Mouse (Mus musculus): ENCODE data around the gene Ppm1j.
A peak's percentile ranks its signal among the peaks of the same experiment; 100 is the strongest.
"Not testable (repeated sequence)": the region's sequence is repeated elsewhere in the genome, so short reads cannot be mapped to it uniquely, and the experiment has no call there.

Gene Ppm1j

GRCm38 (mm10) chr3:104780561-104781420, at the start of gene Ppm1j:
Gene Ppm1j, plus strand, starts transcription at chr3:104781056.
- DNase-seq (ENCODE audit: inconsistent age in 2 of 2, low spot score in 1 of 2) = peak; percentile 73 to 90

DNA sequence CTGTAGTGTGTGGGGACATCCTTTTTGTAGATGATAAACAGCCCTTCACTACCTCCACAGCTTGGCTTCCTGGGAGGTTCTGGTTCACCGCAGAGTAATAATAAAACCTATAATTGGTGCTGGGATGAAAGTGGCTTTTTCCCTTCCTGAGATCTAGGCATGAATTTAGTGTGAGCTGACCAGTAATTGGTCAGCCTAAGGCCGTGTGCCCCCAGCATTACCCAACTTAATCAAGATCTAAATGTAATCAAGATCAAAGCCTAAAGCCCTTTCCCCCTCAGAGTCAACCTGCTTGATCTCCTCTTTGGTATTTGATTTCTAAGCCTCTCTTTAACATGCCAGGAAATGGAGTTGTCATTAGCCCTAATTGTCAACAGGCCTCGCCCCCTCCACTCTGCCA, 47.9 kb upstream of the Ppm1j start:
- DNase-seq (ENCODE audit: inconsistent age in 2 of 2, low spot score in 1 of 2) = no peak

- DNase-seq (ENCODE audit: inconsistent age in 2 of 2, low spot score in 1 of 2) = no peak
Observed at GRCm38 (mm10) chr3:104734654-104735053, 46.2 kb upstream of the Ppm1j start.

GRCm38 (mm10) chr3:104741954-104742353, 38.9 kb upstream of the Ppm1j start:
- no peak for DNase-seq (ENCODE audit: inconsistent age in 2 of 2, low spot score in 1 of 2)

DNA sequence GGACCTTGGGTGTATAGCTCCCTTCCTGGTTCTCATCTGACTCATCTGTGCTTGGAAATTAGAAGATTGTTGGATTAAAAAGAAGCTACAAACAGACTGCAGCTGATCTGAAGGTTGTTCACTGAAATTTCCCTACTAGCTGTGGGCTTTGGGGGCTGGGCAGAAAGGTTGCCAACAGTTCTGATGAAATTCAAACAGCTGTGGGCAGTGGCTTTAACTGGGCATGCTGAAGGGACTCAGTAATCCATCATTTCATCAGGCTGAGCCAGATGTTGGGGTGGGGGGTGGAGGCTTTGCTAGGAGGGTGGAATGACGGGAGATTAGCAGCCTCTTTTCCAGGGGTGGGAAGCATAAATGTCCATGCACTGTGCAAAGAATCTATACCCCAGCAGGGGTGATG, 37.7 kb upstream of the Ppm1j start:
- DNase-seq (ENCODE audit: inconsistent age in 2 of 2, low spot score in 1 of 2) = no peak

- no peak for DNase-seq (ENCODE audit: inconsistent age in 2 of 2, low spot score in 1 of 2)
Observed at GRCm38 (mm10) chr3:104743864-104744263, 37.0 kb upstream of the Ppm1j start.

- DNase-seq (ENCODE audit: inconsistent age in 2 of 2, low spot score in 1 of 2) = peak; percentile 11 to 58
Observed at GRCm38 (mm10) chr3:104752845-104753244, 28.0 kb upstream of the Ppm1j start.

- DNase-seq (ENCODE audit: inconsistent age in 2 of 2, low spot score in 1 of 2) = peak; percentile 35 to 76
Observed at GRCm38 (mm10) chr3:104758406-104758805, 22.4 kb upstream of the Ppm1j start.

GRCm38 (mm10) chr3:104758869-104759268, 22.0 kb upstream of the Ppm1j start:
- DNase-seq (ENCODE audit: inconsistent age in 2 of 2, low spot score in 1 of 2) = no peak

- DNase-seq (ENCODE audit: inconsistent age in 2 of 2, low spot score in 1 of 2) = not testable (repeated sequence)
Observed at GRCm38 (mm10) chr3:104762103-104762863, 18.6 kb upstream of the Ppm1j start.

DNA sequence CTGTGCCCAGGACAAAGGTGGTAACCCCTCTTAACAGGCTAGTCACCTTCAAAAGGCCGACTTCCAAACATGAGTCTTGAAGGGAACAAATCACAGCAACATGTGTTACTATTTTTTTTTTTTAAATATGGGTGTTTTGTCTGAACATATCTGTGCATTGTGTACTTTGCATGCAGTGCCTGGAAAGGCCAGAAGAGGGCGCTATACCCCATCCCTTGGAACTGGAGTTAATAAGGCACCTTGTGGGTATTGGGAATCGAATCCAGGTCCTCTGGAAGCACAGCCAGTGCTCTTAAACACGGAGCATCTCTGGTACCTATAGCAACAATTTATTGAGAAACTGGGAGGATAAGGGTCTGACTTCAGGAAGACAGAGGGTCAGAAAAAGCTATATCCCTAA, 15.8 kb upstream of the Ppm1j start:
- DNase-seq (ENCODE audit: inconsistent age in 2 of 2, low spot score in 1 of 2) = peak in 1 of 2 experiments; percentile 43

DNA sequence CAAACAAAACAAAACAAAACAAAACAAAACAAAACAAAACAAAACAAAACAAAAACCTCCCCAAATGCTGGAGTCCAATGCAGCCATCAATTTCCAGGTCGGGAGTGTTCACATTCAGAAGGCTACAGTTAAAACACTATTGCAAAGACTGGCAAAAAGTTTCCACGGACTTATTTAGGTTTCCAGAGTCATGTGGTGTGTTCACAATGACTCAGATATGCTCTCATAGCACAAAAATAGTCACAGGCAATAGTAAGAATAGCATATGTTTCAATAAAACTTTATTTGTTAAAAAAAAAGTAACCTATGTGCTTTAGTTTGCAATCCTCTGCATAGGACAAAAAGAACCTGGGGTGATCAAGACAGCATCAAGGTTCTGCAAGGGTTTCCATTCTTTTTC, 13.7 kb upstream of the Ppm1j start:
- no peak for DNase-seq (ENCODE audit: inconsistent age in 2 of 2, low spot score in 1 of 2)

- DNase-seq (ENCODE audit: inconsistent age in 2 of 2, low spot score in 1 of 2) = no peak
Observed at GRCm38 (mm10) chr3:104767716-104768115, 13.1 kb upstream of the Ppm1j start.

GRCm38 (mm10) chr3:104769135-104769534, 11.7 kb upstream of the Ppm1j start:
- no peak for DNase-seq (ENCODE audit: inconsistent age in 2 of 2, low spot score in 1 of 2)

DNA sequence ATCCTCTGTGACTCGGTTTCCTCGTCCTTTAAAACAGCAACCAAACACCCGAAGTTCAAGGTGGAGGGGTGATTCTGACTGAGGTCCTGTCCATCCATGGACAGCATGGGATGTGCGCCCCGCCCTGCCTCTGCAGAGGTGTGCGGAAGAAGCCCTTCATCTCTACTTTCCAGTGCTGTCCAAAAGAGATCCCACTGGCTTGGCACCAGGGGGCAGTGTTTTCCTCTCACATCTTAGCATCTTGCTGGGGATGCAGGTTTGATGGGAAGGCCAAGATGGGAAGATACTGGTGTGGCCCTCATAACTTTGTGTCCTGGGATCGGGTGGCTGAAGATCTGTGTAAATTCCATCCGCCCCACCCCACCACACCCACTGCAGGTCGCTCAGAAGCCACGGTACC, 10.8 kb upstream of the Ppm1j start:
- DNase-seq (ENCODE audit: inconsistent age in 2 of 2, low spot score in 1 of 2) = peak; percentile 50 to 75

DNA sequence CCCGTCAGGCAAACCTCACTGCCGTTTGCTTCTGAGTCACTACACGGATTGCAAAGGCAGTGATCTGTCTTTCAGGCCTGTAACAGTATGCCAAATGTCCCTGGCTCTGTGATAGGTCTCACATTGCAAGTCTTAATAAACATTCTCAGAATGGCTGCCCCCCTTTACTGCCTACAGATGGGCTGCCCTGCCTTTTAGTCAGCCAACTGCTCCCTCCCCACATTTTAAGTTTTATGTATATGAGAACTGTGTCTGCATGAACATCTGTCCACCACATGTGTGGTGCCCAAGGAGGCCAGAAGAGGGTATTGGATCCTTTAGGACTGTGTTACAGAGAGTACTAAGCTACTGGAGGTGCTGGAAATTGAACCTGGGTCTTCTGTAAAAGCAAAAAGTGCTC, 9.9 kb upstream of the Ppm1j start:
- no peak for DNase-seq (ENCODE audit: inconsistent age in 2 of 2, low spot score in 1 of 2)

DNA sequence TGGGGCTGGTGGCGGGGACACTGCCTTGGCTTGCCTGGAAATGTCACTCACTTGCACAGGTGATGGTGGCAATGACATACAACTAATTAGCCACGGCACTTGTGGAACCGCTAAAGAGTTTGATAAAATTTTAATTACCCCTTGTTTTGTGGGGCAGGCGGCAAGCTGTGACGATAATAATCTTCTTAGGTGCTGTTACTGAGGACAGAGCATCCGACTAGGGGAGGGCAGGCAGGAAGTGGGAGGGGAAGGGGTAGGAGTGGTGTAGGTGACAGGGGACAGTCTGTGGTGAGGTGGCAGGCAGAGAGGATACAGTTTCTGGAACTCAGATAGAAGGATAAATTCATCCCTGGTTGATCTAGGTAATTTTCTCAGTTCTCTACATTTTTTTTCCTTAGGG, 9.4 kb upstream of the Ppm1j start:
- DNase-seq (ENCODE audit: inconsistent age in 2 of 2, low spot score in 1 of 2) = no peak

- no peak for DNase-seq (ENCODE audit: inconsistent age in 2 of 2, low spot score in 1 of 2)
Observed at GRCm38 (mm10) chr3:104773301-104773700, 7.6 kb upstream of the Ppm1j start.

DNA sequence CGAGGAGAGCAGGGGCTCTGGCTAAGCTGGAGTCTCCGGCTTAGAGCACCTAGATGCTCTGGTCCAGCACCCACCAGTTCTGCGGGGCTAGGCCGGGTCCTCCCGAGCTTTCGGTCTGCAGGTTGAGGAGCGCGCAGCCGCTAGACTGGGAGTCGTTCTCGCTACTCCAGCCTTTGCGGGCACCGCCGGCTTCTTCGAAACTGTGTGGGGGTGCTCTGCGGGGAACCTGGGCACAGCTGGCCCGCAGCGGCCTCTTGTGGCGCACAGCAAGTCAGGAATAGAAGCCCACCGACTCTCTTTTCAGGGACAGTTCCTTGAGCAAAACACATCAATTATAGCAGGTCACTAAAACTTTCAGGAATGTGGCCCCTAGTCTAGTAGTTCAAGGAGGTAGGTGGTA, 3.5 kb upstream of the Ppm1j start:
- peak in 1 of 2 experiments; percentile 63 for DNase-seq (ENCODE audit: inconsistent age in 2 of 2, low spot score in 1 of 2)

GRCm38 (mm10) chr3:104779949-104780348, 907 bp upstream of the Ppm1j start:
- peak; percentile 53 to 83 for DNase-seq (ENCODE audit: inconsistent age in 2 of 2, low spot score in 1 of 2)

GRCm38 (mm10) chr3:104781471-104781903, 631 bp downstream of the Ppm1j start, which contains the start of gene Fam19a3:
Gene Fam19a3, minus strand, starts transcription at chr3:104781840.
- DNase-seq (ENCODE audit: inconsistent age in 2 of 2, low spot score in 1 of 2) = peak; percentile 39 to 72
